Mouse (Mus musculus): Measurements from ENCODE around the gene Nr1d1.

Gene Nr1d1

GRCm38 (mm10) chr11:98735111-98735510 lies 40.0 kb downstream of the Nr1d1 start:
- no peak for DNase-seq

GRCm38 (mm10) chr11:98734020-98734419 lies 41.1 kb downstream of the Nr1d1 start:
- DNase-seq: no peak

- no peak for DNase-seq
Observed at GRCm38 (mm10) chr11:98731134-98731533, 44.0 kb downstream of the Nr1d1 start.

- DNase-seq: no peak
Observed at GRCm38 (mm10) chr11:98730727-98731126, 44.4 kb downstream of the Nr1d1 start.

GRCm38 (mm10) chr11:98729119-98729588 lies 46.0 kb downstream of the Nr1d1 start, which contains the start of gene Med24:
TSS of gene Med24 (minus strand) at chr11:98729435.
- DNase-seq: peak; percentile 92 to 93

GRCm38 (mm10) chr11:98725926-98726506 lies 49.1 kb downstream of the Nr1d1 start:
- no peak for DNase-seq

GRCm38 (mm10) chr11:98723098-98723497 lies 52.0 kb downstream of the Nr1d1 start:
- DNase-seq: no peak

- peak; percentile 79 to 89 for DNase-seq
Observed at GRCm38 (mm10) chr11:98721458-98722226, 53.5 kb downstream of the Nr1d1 start.

GRCm38 (mm10) chr11:98720756-98721155 lies 54.4 kb downstream of the Nr1d1 start:
- no peak for DNase-seq
